Mouse (Mus musculus) thymus, adult 2 months (tissue): ENCODE measurements around the gene Rab37.

ENCODE experiments used
- CTCF ChIP-seq: fragments of 200-500 bp; IDR thresholded peaks from 2 replicates; pipeline ENCODE4 v1.5.1; 2012; ENCODE audit warnings: mild to moderate bottlenecking, control low read depth, low read length, moderate library complexity, borderline replicate concordance; ENCODE audit not compliant: control insufficient read depth, poor library complexity, insufficient read depth; ENCODE audit errors: extremely low read depth
- POLR2A ChIP-seq: fragments of 200-500 bp; IDR thresholded peaks from 2 replicates; pipeline ENCODE4 v1.6.1; 2012; ENCODE audit warnings: mild to moderate bottlenecking, low read length, control low read depth, moderate library complexity; ENCODE audit not compliant: control insufficient read depth, poor library complexity, insufficient read depth; ENCODE audit errors: extremely low read depth

DNA sequence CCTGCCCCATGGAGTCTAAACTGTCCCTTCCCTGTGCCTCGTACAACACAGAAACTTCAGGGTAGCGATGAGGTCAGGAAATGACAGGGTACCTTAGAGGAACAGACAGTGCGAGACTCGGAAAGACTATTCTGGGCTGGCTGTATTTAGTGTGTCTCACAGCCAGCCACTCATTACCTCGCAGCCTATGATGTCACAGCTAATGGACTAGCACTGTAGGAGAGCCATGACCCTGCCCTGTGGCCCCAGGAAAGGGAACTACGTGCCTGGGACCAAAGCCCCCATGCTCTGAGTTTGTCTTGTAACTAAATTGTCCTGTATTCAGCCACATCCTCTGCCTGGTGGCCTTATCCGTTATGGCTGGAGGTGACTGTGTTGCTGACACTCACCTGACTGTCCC, 15.8 kb upstream of the Rab37 start:
- TF ChIP-seq CTCF, result no peak
- no peak for TF ChIP-seq POLR2A
